Mouse (Mus musculus) heart, embryonic 11.5 days (tissue): ENCODE results near the gene Dbn1. TPM values are rescaled to one million over a fixed set of nuclear protein-coding genes. Genes with fewer than 3 reads are reported as not detected.
A peak's percentile ranks its signal among the peaks of the same experiment; 100 is the strongest.

Source experiments
- ATAC-seq: fragments of 200-750 bp; cut with Nextera tagmentation; replicated peaks from 2 replicates; pipeline ENCODE4 v1.8.0; 2017; ENCODE audit warnings: moderate library complexity; ENCODE audit not compliant: insufficient number of reproducible peaks, low FRiP score, low TSS enrichment
- H3K27ac ChIP-seq: fragments of 300-500 bp; sonication (generic); 2 replicates; pipeline ENCODE4 v1.5.1; 2014; ENCODE audit warnings: mild to moderate bottlenecking, low read depth, low read length
- H3K27me3 ChIP-seq: fragments of 300-500 bp; sonication (generic); 2 replicates; pipeline ENCODE4 v1.6.1; 2014; ENCODE audit warnings: mild to moderate bottlenecking, low read length, mixed read lengths; ENCODE audit not compliant: control insufficient read depth, insufficient read depth
- H3K36me3 ChIP-seq: fragments of 300-500 bp; sonication (generic); 2 replicates; pipeline ENCODE4 v1.6.1; 2014; ENCODE audit warnings: mild to moderate bottlenecking, low read length, moderate library complexity, mixed read lengths; ENCODE audit not compliant: control insufficient read depth, insufficient read depth
- H3K4me1 ChIP-seq: fragments of 300-500 bp; sonication (generic); 2 replicates; pipeline ENCODE4 v1.6.1; 2014; ENCODE audit warnings: low read length; ENCODE audit not compliant: control insufficient read depth, insufficient read depth
- H3K4me2 ChIP-seq: fragments of 300-500 bp; sonication (generic); 2 replicates; pipeline ENCODE4 v1.6.1; 2014; ENCODE audit warnings: mild to moderate bottlenecking, moderate library complexity
- H3K4me3 ChIP-seq: fragments of 300-500 bp; sonication (generic); 2 replicates; pipeline ENCODE4 v1.5.1; 2014; ENCODE audit warnings: low read depth, low read length
- H3K9ac ChIP-seq: fragments of 300-500 bp; sonication (generic); 2 replicates; pipeline ENCODE4 v1.6.1; 2014; ENCODE audit warnings: mild to moderate bottlenecking, low read depth, low read length, moderate library complexity
- H3K9me3 ChIP-seq: fragments of 300-500 bp; sonication (generic); replicated peaks from 2 replicates; pipeline ENCODE4 v1.6.1; 2016; ENCODE audit warnings: low read length; ENCODE audit not compliant: control insufficient read depth
- WGBS: fragments of 180-500 bp; shearing (Covaris S2); extraction: QIAGEN DNeasy Blood & Tissue Kit; methylation state at CpG from one replicate; pipeline ENCODE4 v1.1.7; 2014; ENCODE audit not compliant: insufficient replicate concordance; 5-methylcytosine and 5-hydroxymethylcytosine counted together
- polyA plus RNA-seq: library from polyadenylated mRNA; unstranded; fragments of >200 nt; fragmentation: Nextera tagmentation; extraction: Ambion mirVana; gene quantifications from 2 replicates; pipeline ENCODE4 v1.2.1, GENCODE M21; 2014

The Dbn1 gene
- polyA plus RNA-seq, 1 experiment from 2014 or later, result 64.1 TPM

DNA sequence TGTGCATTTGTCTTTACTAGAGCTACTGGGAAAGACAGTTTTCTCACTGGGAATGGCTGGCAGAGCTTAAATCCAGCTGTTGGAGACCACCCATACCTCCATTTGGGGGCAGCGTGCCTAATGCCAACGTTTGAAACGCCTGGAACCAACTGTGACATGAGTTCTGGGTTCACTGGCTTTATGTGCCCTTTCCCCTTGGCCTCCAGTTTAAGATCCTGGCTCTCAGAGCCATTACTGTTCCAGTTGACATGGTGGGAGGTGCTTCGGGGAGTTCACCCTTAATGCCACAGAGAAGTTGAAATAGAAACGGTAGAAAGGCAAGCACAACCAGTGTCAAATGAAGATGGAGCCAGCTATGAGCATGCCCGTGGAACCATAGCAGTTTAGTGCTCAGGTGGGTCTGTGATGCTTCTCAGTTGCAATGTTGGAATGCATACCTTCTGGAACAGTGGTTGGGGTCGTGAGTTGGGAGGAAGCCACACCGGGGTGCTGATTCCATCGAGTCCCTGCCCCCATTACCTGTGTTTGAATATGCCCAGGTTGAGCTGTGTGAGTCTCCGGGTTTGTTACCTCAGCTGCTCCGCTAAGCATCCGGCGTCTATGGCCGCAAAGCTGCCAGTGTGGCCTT lies 24.4 kb downstream of the Dbn1 start:
- Histone ChIP-seq H3K9me3 (no peaks in the 10 kb centered on the region), H3K36me3 (peaks cover 14% of the 10 kb centered on the region), H3K4me1 (peaks cover 9% of the 10 kb centered on the region; the same call in 1 of the 2 replicates), H3K9ac (peak overlapping the region; percentile 81), H3K27ac (no peak overlapping the region), H3K4me2 (peak overlapping the region; percentile 91), H3K4me3 (peak overlapping the region; percentile 67), H3K27me3 (peaks cover 24% of the 10 kb centered on the region)
- ATAC-seq, result no peak
- 16% methylated on average over 14 of the region's 14 CpGs for WGBS

DNA sequence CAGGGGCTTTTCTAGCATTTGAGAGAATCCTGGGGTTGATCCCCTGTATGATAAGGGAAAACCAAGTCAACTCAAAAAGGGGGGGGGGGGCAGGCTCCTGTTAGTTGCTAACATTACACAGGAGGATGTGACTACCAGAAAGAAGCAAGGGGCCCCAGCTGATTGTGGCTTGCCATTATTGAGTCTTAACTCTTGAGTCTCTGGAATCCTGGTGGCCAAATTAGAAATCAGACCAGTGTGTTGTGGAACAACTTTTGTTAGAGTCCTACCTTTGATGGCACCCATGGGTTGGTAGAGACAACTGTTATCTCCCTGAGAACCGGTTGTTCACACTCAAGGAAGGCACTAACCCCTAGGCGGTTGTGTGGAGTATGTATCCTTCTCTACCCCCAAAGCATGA lies 24.9 kb downstream of the Dbn1 start:
- Histone ChIP-seq H3K4me1 (peaks cover 9% of the 10 kb centered on the region; the same call in 1 of the 2 replicates), H3K27ac (no peak overlapping the region), H3K4me3 (no peak overlapping the region), H3K36me3 (peaks cover 16% of the 10 kb centered on the region), H3K9me3 (no peaks in the 10 kb centered on the region), H3K9ac (no peak overlapping the region), H3K27me3 (peaks cover 24% of the 10 kb centered on the region), H3K4me2 (no peak overlapping the region)
- 44% methylated on average over 2 of the region's 2 CpGs for WGBS
- no peak for ATAC-seq

- Histone ChIP-seq H3K9ac (no peak overlapping the region), H3K27me3 (no peaks in the 10 kb centered on the region), H3K4me3 (no peak overlapping the region), H3K4me1 (peaks cover 9% of the 10 kb centered on the region), H3K4me2 (no peak overlapping the region), H3K27ac (no peak overlapping the region), H3K36me3 (peaks cover 41% of the 10 kb centered on the region), H3K9me3 (no peaks in the 10 kb centered on the region)
- no peak for ATAC-seq
- 94% methylated on average over 16 of the region's 16 CpGs for WGBS
Observed at GRCm38 (mm10) chr13:55451785-55452549, 35.9 kb downstream of the Dbn1 start.

- Histone ChIP-seq H3K27me3 (no peaks in the 10 kb centered on the region), H3K9me3 (no peaks in the 10 kb centered on the region), H3K4me3 (no peak overlapping the region), H3K27ac (no peak overlapping the region), H3K4me2 (no peak overlapping the region), H3K4me1 (peaks cover 15% of the 10 kb centered on the region), H3K9ac (no peak overlapping the region), H3K36me3 (peaks cover 41% of the 10 kb centered on the region)
- 87% methylated on average over 10 of the region's 10 CpGs for WGBS
- no peak for ATAC-seq
Observed at GRCm38 (mm10) chr13:55451296-55451695, 36.6 kb downstream of the Dbn1 start.

- Histone ChIP-seq H3K9me3 (no peaks in the 10 kb centered on the region), H3K27me3 (no peaks in the 10 kb centered on the region), H3K4me2 (no peak overlapping the region), H3K9ac (no peak overlapping the region), H3K36me3 (peaks cover 39% of the 10 kb centered on the region), H3K4me1 (peaks cover 20% of the 10 kb centered on the region), H3K27ac (no peak overlapping the region), H3K4me3 (no peak overlapping the region)
- WGBS, result 85% methylated on average over 11 of the region's 11 CpGs
- no peak for ATAC-seq
Observed at GRCm38 (mm10) chr13:55450511-55450980, 37.4 kb downstream of the Dbn1 start.

DNA sequence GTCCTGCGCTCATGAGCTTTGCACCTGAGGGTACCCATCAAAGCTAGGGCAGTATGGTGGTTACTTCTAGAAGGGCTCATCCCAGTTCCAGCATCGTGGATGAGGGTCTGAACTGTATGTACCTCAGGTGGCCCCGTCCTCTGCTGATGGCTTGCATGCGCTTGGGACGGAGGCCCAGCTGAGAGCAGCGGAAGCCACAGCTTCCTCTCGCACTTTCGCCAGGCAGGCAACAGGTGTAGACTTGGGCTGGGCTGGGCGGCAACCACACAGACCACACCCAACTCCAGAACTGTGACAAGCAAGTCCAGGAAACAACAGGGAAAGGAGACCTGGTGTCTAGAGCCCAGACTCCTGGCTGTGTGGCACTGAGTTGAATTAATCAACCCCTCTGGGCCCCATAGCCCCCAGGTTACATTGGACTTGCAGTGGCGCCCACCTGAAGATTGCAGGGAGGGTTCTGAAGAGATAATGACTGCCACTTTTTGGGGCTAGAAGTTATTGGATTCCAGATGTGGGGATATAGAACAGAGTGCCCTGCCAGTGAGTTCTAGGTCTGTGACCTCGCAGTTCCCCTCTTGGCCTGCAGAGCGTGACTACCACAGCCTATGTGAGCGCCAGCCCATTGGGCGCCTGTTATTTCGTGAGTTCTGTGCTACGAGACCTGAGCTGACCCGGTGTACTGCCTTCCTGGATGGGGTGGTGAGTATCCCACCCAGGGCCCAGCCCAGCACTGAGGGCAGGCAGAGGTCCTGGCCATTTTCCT lies 38.1 kb downstream of the Dbn1 start:
- Histone ChIP-seq H3K4me1 (peaks cover 20% of the 10 kb centered on the region), H3K4me3 (no peak overlapping the region), H3K36me3 (peaks cover 34% of the 10 kb centered on the region), H3K27ac (no peak overlapping the region), H3K4me2 (no peak overlapping the region), H3K9me3 (no peaks in the 10 kb centered on the region), H3K9ac (no peak overlapping the region), H3K27me3 (no peaks in the 10 kb centered on the region)
- WGBS, result 92% methylated on average over 17 of the region's 17 CpGs
- no peak for ATAC-seq

DNA sequence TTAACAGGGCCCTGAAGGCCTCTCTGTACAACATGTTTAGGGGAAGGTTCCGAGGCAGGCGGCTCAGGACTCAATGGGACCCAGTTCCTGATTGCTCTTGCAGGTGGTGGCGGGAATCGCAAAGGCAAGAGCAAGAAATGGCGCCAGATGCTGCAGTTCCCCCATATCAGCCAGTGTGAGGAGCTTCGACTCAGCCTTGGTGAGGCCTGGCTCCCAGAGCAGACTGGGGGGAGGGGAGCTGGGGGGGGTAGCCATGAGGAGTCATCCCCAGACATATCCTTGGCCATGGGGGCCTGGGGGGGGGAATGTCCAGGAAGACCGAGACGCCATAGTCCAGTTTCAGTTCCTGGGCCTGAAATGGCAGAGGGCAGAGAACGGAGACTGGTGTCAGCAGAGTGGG lies 38.7 kb downstream of the Dbn1 start:
- no peak for ATAC-seq
- Histone ChIP-seq H3K36me3 (peaks cover 33% of the 10 kb centered on the region), H3K9ac (no peak overlapping the region), H3K4me2 (no peak overlapping the region), H3K4me1 (peaks cover 20% of the 10 kb centered on the region), H3K27me3 (no peaks in the 10 kb centered on the region), H3K4me3 (no peak overlapping the region), H3K9me3 (no peaks in the 10 kb centered on the region), H3K27ac (no peak overlapping the region)
- 89% methylated on average over 9 of the region's 9 CpGs for whole genome bisulfite sequencing

DNA sequence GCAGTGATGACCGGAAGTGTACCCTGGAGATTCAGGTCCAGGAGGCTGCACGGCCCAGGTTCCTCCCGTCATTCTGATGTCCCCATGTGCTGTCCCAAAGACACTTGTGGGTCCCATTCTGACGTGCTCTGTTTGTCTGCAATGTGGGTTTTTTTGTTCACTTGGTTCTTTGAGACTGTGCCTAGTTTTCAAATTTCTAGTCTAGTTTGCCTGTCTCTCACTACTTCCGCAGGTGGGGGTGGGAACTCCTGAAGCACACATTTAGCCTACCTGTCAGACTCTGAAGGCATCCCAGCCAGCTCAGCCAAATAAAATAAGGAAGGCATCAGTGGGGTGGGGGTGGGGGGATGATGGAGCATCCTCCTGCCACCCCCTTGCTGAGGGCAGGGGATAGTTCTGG lies 39.8 kb downstream of the Dbn1 start:
- WGBS, result 92% methylated on average over 5 of the region's 5 CpGs
- Histone ChIP-seq H3K27me3 (no peaks in the 10 kb centered on the region), H3K9ac (no peak overlapping the region), H3K4me3 (no peak overlapping the region), H3K9me3 (no peaks in the 10 kb centered on the region), H3K36me3 (peaks cover 27% of the 10 kb centered on the region), H3K27ac (no peak overlapping the region), H3K4me2 (no peak overlapping the region), H3K4me1 (peaks cover 20% of the 10 kb centered on the region)
- ATAC-seq, result no peak
